ENCODE assay signal across 8 mouse cellular contexts in genomic region chr6:124492842-124493561, GRCm38 (mm10). TPM values are rescaled to one million over a fixed set of nuclear protein-coding genes. Genes with fewer than 3 reads are reported as not detected.
DNase-seq lines count a peak whose midpoint lies in the region; ATAC-seq and TF ChIP-seq lines count a peak whose summit lies in the region.

Gene C1rl (plus strand): TSS chr6:124493113.

- H3K9ac ChIP-seq in heart, embryonic 12.5 days, result no peak within 1 kb of the TSS
- H3K9ac ChIP-seq in kidney, embryonic 15.5 days, result no peak within 1 kb of the TSS
- peak within 1 kb of the TSS; percentile 71 for H3K9ac ChIP-seq in liver, adult 2 months (ENCODE audit: low read depth, low read length)

- peak; percentile 58 for DNase-seq in CD4-positive helper T cell, adult 2 months (ENCODE audit: low read depth, low spot score)
- DNase-seq in brain, embryonic 14.5 days (ENCODE audit: low read depth), result peak; percentile 60
- DNase-seq in liver, adult 2 months (ENCODE audit: extremely low read depth, low read depth, low spot score), result peak; percentile 99
- DNase-seq in monocyte, adult 2 months (ENCODE audit: low read depth in 1 of 2, low spot score in 2 of 2), result peak; percentile 64 to 78
- DNase-seq in spleen, postnatal 14 days (ENCODE audit: low spot score in 2 of 2), result peak; percentile 26 to 52

- ATAC-seq in erythroid progenitor cell, adult 5-6 weeks (replicated peaks; ENCODE audit: low FRiP score, poor library complexity, severe bottlenecking), result peak; percentile 64
- ATAC-seq in heart, embryonic 12.5 days (ENCODE audit: insufficient number of reproducible peaks, low FRiP score), result peak; percentile 81
- peak; percentile 94 for ATAC-seq in kidney, embryonic 15.5 days (replicated peaks; ENCODE audit: low FRiP score)

- no peaks in the 10 kb centered on the region for H3K36me3 ChIP-seq in heart, embryonic 12.5 days
- H3K36me3 ChIP-seq in kidney, embryonic 15.5 days, result no peaks in the 10 kb centered on the region
- peaks cover 3% of the 10 kb centered on the region; the same call in 1 of the 2 replicates for H3K36me3 ChIP-seq in liver, adult 2 months (ENCODE audit: control insufficient read depth, insufficient read depth, low read length)

- WGBS in heart, embryonic 12.5 days, result 51% methylated on average over 4 of the region's 4 CpGs
- 30% methylated on average over 4 of the region's 4 CpGs for WGBS in kidney, embryonic 15.5 days
- 5% methylated on average over 4 of the region's 4 CpGs for WGBS in liver, adult 2 months

- no peak within 1 kb of the TSS for H3K27ac ChIP-seq in heart, embryonic 12.5 days (ENCODE audit: poor library complexity, severe bottlenecking)
- H3K27ac ChIP-seq in kidney, embryonic 15.5 days, result peak within 1 kb of the TSS; percentile 67
- H3K27ac ChIP-seq in liver, adult 2 months (replicated peaks; ENCODE audit: insufficient read depth, low read depth, low read length), result peak within 1 kb of the TSS; percentile 87

- H3K4me3 ChIP-seq in heart, embryonic 12.5 days, result no peak within 1 kb of the TSS
- H3K4me3 ChIP-seq in kidney, embryonic 15.5 days (replicated peaks), result no peak within 1 kb of the TSS
- H3K4me3 ChIP-seq in liver, adult 2 months (ENCODE audit: insufficient read depth, low read depth, low read length), result peak within 1 kb of the TSS; percentile 50

- H3K9me3 ChIP-seq in heart, embryonic 12.5 days (replicated peaks), result 0 out of 2 replicates have a peak, but pooled peaks cover 2% of the 10 kb centered on the region
- no peaks in the 10 kb centered on the region for H3K9me3 ChIP-seq in kidney, embryonic 15.5 days (replicated peaks)

- H3K4me2 ChIP-seq in heart, embryonic 12.5 days, result no peak within 1 kb of the TSS
- H3K4me2 ChIP-seq in kidney, embryonic 15.5 days, result no peak within 1 kb of the TSS

- no peaks in the 10 kb centered on the region; the same call in 1 of the 2 replicates for H3K79me2 ChIP-seq in liver, adult 2 months (ENCODE audit: control insufficient read depth, insufficient read depth, low read length)

- no peaks in the 10 kb centered on the region for H3K27me3 ChIP-seq in heart, embryonic 12.5 days (replicated peaks)
- H3K27me3 ChIP-seq in kidney, embryonic 15.5 days, result no peaks in the 10 kb centered on the region
- no peaks in the 10 kb centered on the region for H3K27me3 ChIP-seq in liver, adult 2 months (ENCODE audit: control insufficient read depth, insufficient read depth, low read length)

- peaks cover 6% of the 10 kb centered on the region; the same call in 1 of the 2 replicates for H3K4me1 ChIP-seq in heart, embryonic 12.5 days (replicated peaks)
- 0 out of 2 replicates have a peak, but pooled peaks cover 10% of the 10 kb centered on the region for H3K4me1 ChIP-seq in kidney, embryonic 15.5 days
- no peaks in the 10 kb centered on the region; the same call in 1 of the 2 replicates for H3K4me1 ChIP-seq in liver, adult 2 months (ENCODE audit: control insufficient read depth, insufficient read depth, low read length)

- TF ChIP-seq POLR2A in brain, embryonic 14.5 days (IDR thresholded peaks at IDR 0.05; ENCODE audit: borderline replicate concordance, extremely low read depth, insufficient read depth, insufficient read length, poor library complexity, severe bottlenecking), result no peak
- peak; percentile 66; the same call in 1 of the 2 replicates for TF ChIP-seq POLR2A in liver, adult 2 months (IDR thresholded peaks at IDR 0.05; ENCODE audit: extremely low read depth, insufficient read depth, low read length)

- TF ChIP-seq CTCF in brain, embryonic 14.5 days (IDR thresholded peaks at IDR 0.05; ENCODE audit: borderline replicate concordance, extremely low read depth, insufficient read depth, insufficient read length), result peak; percentile 66; the same call in 1 of the 2 replicates
- peak; percentile 71 for TF ChIP-seq CTCF in liver, adult 2 months (IDR thresholded peaks at IDR 0.05; ENCODE audit: low read depth, low read length)

RNA-seq across cellular contexts. Expression of gene C1rl, which starts in this region (rescaled TPM):
- 0.04 and 0.10 TPM in 2 replicates for polyA plus RNA-seq in brain, embryonic 14.5 days (2012; rRNA removed)
- 1.8 and 4.2 TPM in 2 replicates for total RNA-seq in erythroid progenitor cell, adult 5-6 weeks (2015; ENCODE audit: low replicate concordance)
- total RNA-seq in erythroid progenitor cell, adult 5-6 weeks (2017; ENCODE audit: low replicate concordance), result 0.39 and 0.91 TPM in 2 replicates
- 0.31 and 0.41 TPM in 2 replicates for polyA plus RNA-seq in heart, embryonic 12.5 days (2016; fragmentation: Nextera tagmentation; extraction: Ambion mirVana)
- polyA plus RNA-seq in kidney, embryonic 15.5 days (2015; fragmentation: Nextera tagmentation; extraction: Ambion mirVana), result 1.6 and 2.0 TPM in 2 replicates
- 53.6 and 59.5 TPM in 2 replicates for total RNA-seq in liver, adult 2 months (2014; rRNA removed)
- 67.3 and 73.0 TPM in 2 replicates for polyA plus RNA-seq in liver, adult 2 months (2012; rRNA removed)

Comparison
In these comparisons a context has a peak if more than half of its experiments do, and no peak if none do; other contexts are left out.
1. RNA of gene C1rl (total RNA-seq): 53.6 to 59.5 TPM in liver, adult 2 months; 0.39 to 4.2 TPM in erythroid progenitor cell, adult 5-6 weeks; every median in the first group is over 10 times any median in the second.
2. RNA of gene C1rl (polyA plus RNA-seq): 67.3 to 73.0 TPM in liver, adult 2 months; 1.6 to 2.0 TPM in kidney, embryonic 15.5 days, 0.31 to 0.41 TPM in heart, embryonic 12.5 days and 0.04 to 0.10 TPM in brain, embryonic 14.5 days; every median in the first group is over 10 times any median in the second.
3. Peak in DNase-seq in brain, embryonic 14.5 days; RNA of the gene not detected or under 1 TPM.
4. Peak in ATAC-seq in heart, embryonic 12.5 days; RNA of the gene not detected or under 1 TPM.
5. DNase-seq: peak in every context shown above with its lines; median percentile 99 in liver, adult 2 months; 71 in monocyte, adult 2 months; 60 in brain, embryonic 14.5 days; 58 in CD4-positive helper T cell, adult 2 months; 39 in spleen, postnatal 14 days.
6. Peak in every context shown above with its lines, with median percentiles within 50 percentile points of each other: ATAC-seq.